Mouse (Mus musculus) right cerebral cortex, postnatal 4 days (tissue): Measurements from ENCODE around the gene Tbc1d22a.

Experiments used
- DNase-seq: peaks from one replicate; pipeline ENCODE4 v3.0.0-alpha.2; 2022

The Tbc1d22a gene

GRCm38 (mm10) chr15:86344906-86345331 is 130.7 kb downstream of the Tbc1d22a start:
- DNase-seq = no peak

GRCm38 (mm10) chr15:86345907-86346306 is 131.6 kb downstream of the Tbc1d22a start:
- no peak for DNase-seq

GRCm38 (mm10) chr15:86346606-86347005 is 132.3 kb downstream of the Tbc1d22a start:
- no peak for DNase-seq

- DNase-seq = no peak
Measured at GRCm38 (mm10) chr15:86354932-86355331, 140.7 kb downstream of the Tbc1d22a start.

- no peak for DNase-seq
Measured at GRCm38 (mm10) chr15:86355857-86356256, 141.6 kb downstream of the Tbc1d22a start.

GRCm38 (mm10) chr15:86360376-86360775 is 146.1 kb downstream of the Tbc1d22a start:
- DNase-seq = no peak

GRCm38 (mm10) chr15:86362306-86363150 is 148.3 kb downstream of the Tbc1d22a start:
- peak; percentile 33 for DNase-seq

- no peak for DNase-seq
Measured at GRCm38 (mm10) chr15:86363841-86364295, 149.6 kb downstream of the Tbc1d22a start.

- no peak for DNase-seq
Measured at GRCm38 (mm10) chr15:86364948-86365658, 150.8 kb downstream of the Tbc1d22a start.

- no peak for DNase-seq
Measured at GRCm38 (mm10) chr15:86366726-86367125, 152.5 kb downstream of the Tbc1d22a start.

GRCm38 (mm10) chr15:86367247-86367646 is 153.0 kb downstream of the Tbc1d22a start:
- DNase-seq = peak; percentile 32

GRCm38 (mm10) chr15:86370846-86371245 is 156.6 kb downstream of the Tbc1d22a start:
- no peak for DNase-seq

- no peak for DNase-seq
Measured at GRCm38 (mm10) chr15:86375262-86375661, 161.0 kb downstream of the Tbc1d22a start.

GRCm38 (mm10) chr15:86375860-86376394 is 161.7 kb downstream of the Tbc1d22a start:
- no peak for DNase-seq

GRCm38 (mm10) chr15:86383278-86383677 is 169.0 kb downstream of the Tbc1d22a start:
- DNase-seq = no peak

- no peak for DNase-seq
Measured at GRCm38 (mm10) chr15:86385436-86385835, 171.2 kb downstream of the Tbc1d22a start.

- no peak for DNase-seq
Measured at GRCm38 (mm10) chr15:86386325-86386724, 172.1 kb downstream of the Tbc1d22a start.

GRCm38 (mm10) chr15:86388597-86388996 is 174.3 kb downstream of the Tbc1d22a start:
- no peak for DNase-seq

GRCm38 (mm10) chr15:86404866-86405265 is 190.6 kb downstream of the Tbc1d22a start:
- no peak for DNase-seq

GRCm38 (mm10) chr15:86405527-86405926 is 191.3 kb downstream of the Tbc1d22a start:
- peak; percentile 17 for DNase-seq

- DNase-seq = no peak
Measured at GRCm38 (mm10) chr15:86409352-86409751, 195.1 kb downstream of the Tbc1d22a start.

GRCm38 (mm10) chr15:86411532-86412080 is 197.3 kb downstream of the Tbc1d22a start:
- no peak for DNase-seq

- DNase-seq = no peak
Measured at GRCm38 (mm10) chr15:86415951-86416350, 201.7 kb downstream of the Tbc1d22a start.
